Mouse (Mus musculus): Measurements from ENCODE around the gene Vmn1r10. TPM values are rescaled to one million over a fixed set of nuclear protein-coding genes. Genes with fewer than 3 reads are reported as not detected.

The Vmn1r10 gene
- polyA plus RNA-seq (2016; fragmentation: Nextera tagmentation; extraction: Ambion mirVana): not detected in 2 replicates

DNA sequence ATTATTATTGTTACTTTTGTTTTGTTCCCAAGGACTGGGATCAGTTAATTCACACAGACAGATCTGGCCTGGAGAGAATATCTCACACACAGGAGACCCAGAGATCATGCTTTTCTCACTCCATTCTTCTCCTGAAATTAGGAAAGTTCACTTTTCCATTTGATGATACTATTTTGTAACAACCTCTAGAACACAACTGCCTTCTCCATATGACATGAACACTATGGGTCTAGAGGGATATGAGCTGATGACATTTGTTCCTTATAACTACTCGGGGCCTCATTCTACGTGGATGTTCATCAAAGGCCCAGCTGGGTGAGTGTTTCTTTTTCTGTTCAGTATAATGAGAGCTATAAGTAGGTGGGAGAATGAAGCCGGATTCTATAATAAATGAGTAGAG is at the start of gene Vmn1r10:
TSS of gene Vmn1r10 (plus strand) at position 301 of the 400 bp plus-strand sequence.
- Histone ChIP-seq H3K4me1 (replicated peaks) (no peaks in the 10 kb centered on the region), H3K36me3 (no peaks in the 10 kb centered on the region), H3K27me3 (ENCODE audit: insufficient read depth, poor library complexity, severe bottlenecking) (no peaks in the 10 kb centered on the region), H3K4me3 (no peak within 1 kb of the TSS), H3K27ac (no peak within 1 kb of the TSS), H3K9me3 (no peaks in the 10 kb centered on the region)
- 84% methylated on average over 3 of the region's 3 CpGs for whole genome bisulfite sequencing
- no peak for DNase-seq (ENCODE audit: low spot score)

DNA sequence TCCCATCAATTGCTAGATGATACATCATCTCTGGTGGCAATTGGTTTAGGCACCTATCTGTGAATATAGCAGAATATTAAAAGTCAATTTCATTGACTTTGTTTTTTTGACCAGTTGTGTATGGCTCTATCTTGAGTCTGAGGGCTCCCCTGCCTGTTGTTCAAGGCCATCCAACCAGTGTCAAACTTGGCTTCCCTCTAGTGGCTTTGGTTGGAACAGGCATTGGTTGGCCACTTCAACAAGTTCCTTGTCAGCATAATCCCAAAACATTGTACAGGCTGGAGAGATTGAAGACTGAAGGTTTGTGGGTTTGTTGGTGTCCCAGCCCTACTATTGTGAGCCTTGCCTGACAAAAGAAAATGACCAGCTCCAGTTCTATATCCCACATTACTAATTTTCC is 45.5 kb upstream of the Vmn1r10 start:
- H3K27me3 ChIP-seq (ENCODE audit: insufficient read depth, poor library complexity, severe bottlenecking): no peaks in the 10 kb centered on the region
- H3K36me3 ChIP-seq: no peaks in the 10 kb centered on the region
- no peak overlapping the region for H3K27ac ChIP-seq
- no peak overlapping the region for H3K4me3 ChIP-seq
- no peak for DNase-seq (ENCODE audit: low spot score)
- no peaks in the 10 kb centered on the region for H3K9me3 ChIP-seq
- no peaks in the 10 kb centered on the region for H3K4me1 ChIP-seq (replicated peaks)

DNA sequence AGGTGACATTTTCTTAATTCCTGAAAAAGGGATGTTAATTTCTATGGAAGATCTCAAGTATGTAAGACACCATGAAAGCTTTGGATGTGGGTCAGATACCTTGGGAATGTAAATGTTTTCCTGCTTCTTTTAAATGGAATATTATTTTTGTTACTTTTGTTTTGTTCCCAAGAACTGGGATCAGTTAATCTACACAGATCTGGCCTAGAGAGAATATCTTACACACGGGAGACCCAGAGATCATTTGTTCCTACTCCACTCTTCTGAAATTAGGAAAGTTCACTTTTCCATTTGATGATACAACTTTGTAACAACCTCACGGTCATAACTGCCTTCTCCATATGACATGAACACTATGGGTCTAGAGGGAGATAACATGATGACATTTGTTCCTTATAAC is 42.8 kb upstream of the Vmn1r10 start, which contains the start of gene Vmn1r9:
TSS of gene Vmn1r9 (plus strand) at position 301 of the 400 bp plus-strand sequence.
- no peak for DNase-seq (ENCODE audit: low spot score)
- H3K4me3 ChIP-seq: no peak within 1 kb of the TSS
- no peak within 1 kb of the TSS for H3K27ac ChIP-seq
- no peaks in the 10 kb centered on the region for H3K27me3 ChIP-seq (ENCODE audit: insufficient read depth, poor library complexity, severe bottlenecking)
- H3K4me1 ChIP-seq (replicated peaks): no peaks in the 10 kb centered on the region
- WGBS: 87% methylated on average over 2 of the region's 2 CpGs
- H3K9me3 ChIP-seq: no peaks in the 10 kb centered on the region
- no peaks in the 10 kb centered on the region for H3K36me3 ChIP-seq

- no peak for DNase-seq (ENCODE audit: low spot score)
- no peaks in the 10 kb centered on the region for H3K27me3 ChIP-seq (ENCODE audit: insufficient read depth, poor library complexity, severe bottlenecking)
- no peak overlapping the region for H3K27ac ChIP-seq
- H3K36me3 ChIP-seq: no peaks in the 10 kb centered on the region
- WGBS: 75% methylated on average over 1 of the region's 1 CpGs
- H3K9me3 ChIP-seq: no peaks in the 10 kb centered on the region
- H3K4me3 ChIP-seq: no peak overlapping the region
- no peaks in the 10 kb centered on the region for H3K4me1 ChIP-seq (replicated peaks)
Measured at GRCm38 (mm10) chr6:57106358-57106757, 2.9 kb upstream of the Vmn1r10 start.

GRCm38 (mm10) chr6:57133155-57133554 is 23.9 kb downstream of the Vmn1r10 start, which contains the start of gene Vmn1r11:
Vmn1r11 (plus strand) TSS chr6:57133455.
- Histone ChIP-seq H3K4me1 (replicated peaks) (no peaks in the 10 kb centered on the region), H3K27me3 (ENCODE audit: insufficient read depth, poor library complexity, severe bottlenecking) (no peaks in the 10 kb centered on the region), H3K36me3 (no peaks in the 10 kb centered on the region), H3K27ac (no peak within 1 kb of the TSS), H3K4me3 (no peak within 1 kb of the TSS), H3K9me3 (no peaks in the 10 kb centered on the region)
- no peak for DNase-seq (ENCODE audit: low spot score)
- WGBS: 89% methylated on average over 1 of the region's 1 CpGs

- WGBS: 85% methylated on average over 2 of the region's 2 CpGs
- no peaks in the 10 kb centered on the region for H3K4me1 ChIP-seq (replicated peaks)
- DNase-seq (ENCODE audit: low spot score): no peak
- H3K4me3 ChIP-seq: no peak within 1 kb of the TSS
- no peaks in the 10 kb centered on the region for H3K27me3 ChIP-seq (ENCODE audit: insufficient read depth, poor library complexity, severe bottlenecking)
- H3K27ac ChIP-seq: no peak within 1 kb of the TSS
- no peaks in the 10 kb centered on the region for H3K36me3 ChIP-seq
- H3K9me3 ChIP-seq: no peaks in the 10 kb centered on the region
Measured at GRCm38 (mm10) chr6:57156619-57157018, 47.4 kb downstream of the Vmn1r10 start, which contains the start of gene Vmn1r12. Vmn1r12 (plus strand) TSS chr6:57156919.

Other genes with a start within 250 kb of the Vmn1r10 start
- gene Nt5c3, start 185.5 kb upstream of the Vmn1r10 start, polyA plus RNA-seq (2016; fragmentation: Nextera tagmentation; extraction: Ambion mirVana): 66.4 and 73.5 TPM in 2 replicates
- 0.27 and 0.47 TPM in 2 replicates for gene Vmn1r4, start 185.4 kb upstream of the Vmn1r10 start, polyA plus RNA-seq (2016; fragmentation: Nextera tagmentation; extraction: Ambion mirVana)
- gene Vmn1r5, start 139.2 kb upstream of the Vmn1r10 start, polyA plus RNA-seq (2016; fragmentation: Nextera tagmentation; extraction: Ambion mirVana): not detected in 2 replicates
- not detected in 2 replicates for gene Vmn1r6, start 112.2 kb upstream of the Vmn1r10 start, polyA plus RNA-seq (2016; fragmentation: Nextera tagmentation; extraction: Ambion mirVana)
- not detected in 2 replicates for gene Vmn1r7, start 84.1 kb upstream of the Vmn1r10 start, polyA plus RNA-seq (2016; fragmentation: Nextera tagmentation; extraction: Ambion mirVana)
- not detected in 2 replicates for gene Vmn1r8, start 77.2 kb upstream of the Vmn1r10 start, polyA plus RNA-seq (2016; fragmentation: Nextera tagmentation; extraction: Ambion mirVana)
- not detected in 2 replicates for gene Vmn1r9, start 42.7 kb upstream of the Vmn1r10 start, polyA plus RNA-seq (2016; fragmentation: Nextera tagmentation; extraction: Ambion mirVana)
- gene Vmn1r11, start 24.0 kb downstream of the Vmn1r10 start, polyA plus RNA-seq (2016; fragmentation: Nextera tagmentation; extraction: Ambion mirVana): not detected in 2 replicates
- gene Vmn1r12, start 47.5 kb downstream of the Vmn1r10 start, polyA plus RNA-seq (2016; fragmentation: Nextera tagmentation; extraction: Ambion mirVana): not detected in 2 replicates
- not detected in 2 replicates for gene Vmn1r13, start 93.8 kb downstream of the Vmn1r10 start, polyA plus RNA-seq (2016; fragmentation: Nextera tagmentation; extraction: Ambion mirVana)
- not detected in 2 replicates for gene Vmn1r14, start 122.2 kb downstream of the Vmn1r10 start, polyA plus RNA-seq (2016; fragmentation: Nextera tagmentation; extraction: Ambion mirVana)
- gene Vmn1r15, start 148.5 kb downstream of the Vmn1r10 start, polyA plus RNA-seq (2016; fragmentation: Nextera tagmentation; extraction: Ambion mirVana): not detected in 2 replicates
- gene Vmn1r16, start 220.0 kb downstream of the Vmn1r10 start, polyA plus RNA-seq (2016; fragmentation: Nextera tagmentation; extraction: Ambion mirVana): not detected in 2 replicates

Measured in hindbrain, embryonic 10.5 days (tissue).